Mouse (Mus musculus) olfactory bulb, adult 2 months (tissue): ENCODE data around the gene Add2. TPM values are rescaled to one million over a fixed set of nuclear protein-coding genes. Genes with fewer than 3 reads are reported as not detected.
A peak's percentile ranks its signal among the peaks of the same experiment; 100 is the strongest.

ENCODE experiments used
- H3K27ac ChIP-seq: fragments of 200-500 bp; 2 replicates; pipeline ENCODE4 v1.5.1; 2012; ENCODE audit warnings: low read depth, low read length; ENCODE audit not compliant: insufficient read depth
- H3K4me1 ChIP-seq: fragments of 200-500 bp; 2 replicates; pipeline ENCODE4 v1.6.1; 2012; ENCODE audit warnings: low read length; ENCODE audit not compliant: control insufficient read depth, insufficient read depth
- H3K4me3 ChIP-seq: fragments of 200-500 bp; 2 replicates; pipeline ENCODE4 v1.5.1; 2012; ENCODE audit warnings: mild to moderate bottlenecking, low read depth, low read length, moderate library complexity; ENCODE audit not compliant: insufficient read depth
- CTCF ChIP-seq: fragments of 200-500 bp; IDR thresholded peaks from 2 replicates; pipeline ENCODE4 v1.5.1; 2012; ENCODE audit warnings: low read depth, mild to moderate bottlenecking, low read length, moderate library complexity; ENCODE audit not compliant: insufficient read depth
- POLR2A ChIP-seq: fragments of 200-500 bp; IDR thresholded peaks from 2 replicates; pipeline ENCODE4 v1.6.1; 2012; ENCODE audit warnings: mild to moderate bottlenecking, low read depth, low read length, moderate library complexity; ENCODE audit not compliant: insufficient read depth
- WGBS: fragments of 180-500 bp; shearing (Covaris S2); methylation state at CpG from one replicate; pipeline ENCODE4 v1.1.7; 2018; 5-methylcytosine and 5-hydroxymethylcytosine counted together
- polyA plus RNA-seq: library from polyadenylated mRNA; stranded (reverse); fragments of >200 nt; gene quantifications from 2 replicates; pipeline ENCODE4 v1.2.4, GENCODE M21; 2012; ENCODE audit warnings: low replicate concordance; ENCODE audit not compliant: missing spikeins, insufficient read depth, insufficient read length

Gene Add2
- polyA plus RNA-seq, 1 experiment, result 39.6 TPM

- TF ChIP-seq POLR2A (no peak), CTCF (no peak)
- Histone ChIP-seq H3K4me3 (no peak overlapping the region), H3K27ac (no peak overlapping the region; the same call in 1 of the 2 replicates), H3K4me1 (peaks cover 35% of the 10 kb centered on the region)
- WGBS, result 75% methylated on average over 10 of the region's 10 CpGs
Observed at GRCm38 (mm10) chr6:86094202-86094838, 65.8 kb downstream of the Add2 start.

GRCm38 (mm10) chr6:86095518-86095917, 67.0 kb downstream of the Add2 start:
- Histone ChIP-seq H3K27ac (0 out of 2 replicates have a peak overlapping the region, but pooled peaks have one; percentile 10), H3K4me3 (no peak overlapping the region), H3K4me1 (peaks cover 39% of the 10 kb centered on the region)
- 78% methylated on average over 5 of the region's 5 CpGs for WGBS
- no peak for TF ChIP-seq POLR2A
- TF ChIP-seq CTCF, result no peak

- no peak overlapping the region for H3K4me3 ChIP-seq
- H3K27ac ChIP-seq, result 0 out of 2 replicates have a peak overlapping the region, but pooled peaks have one; percentile 14
- WGBS, result 82% methylated on average over 10 of the region's 10 CpGs
- peaks cover 45% of the 10 kb centered on the region for H3K4me1 ChIP-seq
- no peak for TF ChIP-seq CTCF
- TF ChIP-seq POLR2A, result no peak
Observed at GRCm38 (mm10) chr6:86096733-86097132, 68.3 kb downstream of the Add2 start.

GRCm38 (mm10) chr6:86097155-86097554, 68.7 kb downstream of the Add2 start:
- WGBS, result 63% methylated on average over 4 of the region's 4 CpGs
- H3K4me1 ChIP-seq, result peaks cover 49% of the 10 kb centered on the region
- H3K27ac ChIP-seq, result no peak overlapping the region
- TF ChIP-seq POLR2A (no peak), CTCF (no peak)
- no peak overlapping the region for H3K4me3 ChIP-seq

- 74% methylated on average over 4 of the region's 4 CpGs for WGBS
- H3K4me1 ChIP-seq, result peaks cover 46% of the 10 kb centered on the region
- no peak for TF ChIP-seq CTCF
- TF ChIP-seq POLR2A, result no peak
- no peak overlapping the region for H3K27ac ChIP-seq
- H3K4me3 ChIP-seq, result no peak overlapping the region
Observed at GRCm38 (mm10) chr6:86099003-86099402, 70.5 kb downstream of the Add2 start.

- Histone ChIP-seq H3K4me3 (no peak overlapping the region), H3K27ac (peak overlapping the region; percentile 93), H3K4me1 (peaks cover 48% of the 10 kb centered on the region)
- TF ChIP-seq POLR2A (no peak), CTCF (no peak)
- WGBS, result 58% methylated on average over 5 of the region's 5 CpGs
Observed at GRCm38 (mm10) chr6:86101451-86101850, 73.0 kb downstream of the Add2 start.

GRCm38 (mm10) chr6:86102874-86103273, 74.4 kb downstream of the Add2 start:
- Histone ChIP-seq H3K27ac (peak overlapping the region; percentile 93), H3K4me3 (no peak overlapping the region), H3K4me1 (peaks cover 40% of the 10 kb centered on the region)
- WGBS, result 62% methylated on average over 5 of the region's 5 CpGs
- no peak for TF ChIP-seq CTCF
- no peak for TF ChIP-seq POLR2A

GRCm38 (mm10) chr6:86103614-86104013, 75.1 kb downstream of the Add2 start:
- 69% methylated on average over 4 of the region's 4 CpGs for WGBS

GRCm38 (mm10) chr6:86104719-86105118, 76.2 kb downstream of the Add2 start:
- WGBS, result 37% methylated on average over 4 of the region's 4 CpGs
- H3K4me1 ChIP-seq, result peaks cover 31% of the 10 kb centered on the region
- H3K4me3 ChIP-seq, result no peak overlapping the region
- TF ChIP-seq POLR2A (no peak), CTCF (no peak)
- no peak overlapping the region for H3K27ac ChIP-seq

More at GRCm38 (mm10) chr6:86103614-86104013, 75.1 kb downstream of the Add2 start:
- TF ChIP-seq CTCF (no peak), POLR2A (no peak)
- no peak overlapping the region for H3K4me3 ChIP-seq
- H3K4me1 ChIP-seq, result peaks cover 33% of the 10 kb centered on the region
- H3K27ac ChIP-seq, result peak overlapping the region; percentile 93
